Comparison of ENCODE assay signal across 17 mouse cellular contexts in genomic region chr2:57255836-57256235, GRCm38 (mm10). TPM values are rescaled to one million over a fixed set of nuclear protein-coding genes. Genes with fewer than 3 reads are reported as not detected.
DNase-seq lines count a peak whose midpoint lies in the region; ATAC-seq lines count a peak whose summit lies in the region.
"Had no signal": no experiment of that assay in that cellular context is flagged by ENCODE, and none has a peak within 500 bp of the region (broad histone marks: within the 10 kb centered on the region; RNA-seq: fewer than 3 reads in every experiment).

No protein-coding gene starts in this region.

- H3K9me3 ChIP-seq in heart, embryonic 16.5 days (replicated peaks; ENCODE audit: control insufficient read depth, low read length), result no peaks in the 10 kb centered on the region
- H3K9me3 ChIP-seq: embryonic facial prominence, embryonic 13.5 days; limb, embryonic 13.5 days; liver, embryonic 15.5 days had no signal

- no peaks in the 10 kb centered on the region for H3K27me3 ChIP-seq in heart, embryonic 16.5 days (ENCODE audit: control insufficient read depth, insufficient read depth, low read length)
- H3K27me3 ChIP-seq: embryonic facial prominence, embryonic 13.5 days; limb, embryonic 13.5 days; liver, embryonic 15.5 days had no signal

- WGBS in heart, embryonic 16.5 days, result 58% methylated on average over 3 of the region's 3 CpGs

- H3K4me2 ChIP-seq in heart, embryonic 16.5 days (ENCODE audit: low read depth, low read length), result peak overlapping the region; percentile 29
- H3K4me2 ChIP-seq: embryonic facial prominence, embryonic 13.5 days; limb, embryonic 13.5 days; liver, embryonic 15.5 days had no signal

- H3K27ac ChIP-seq in heart, embryonic 16.5 days (ENCODE audit: low read length), result peak overlapping the region; percentile 56; the same call in 1 of the 2 replicates
- H3K27ac ChIP-seq: embryonic facial prominence, embryonic 13.5 days; kidney, postnatal 0 days; layer of hippocampus, adult 2 months; limb, embryonic 13.5 days; liver, embryonic 15.5 days had no signal

- no peak overlapping the region for H3K9ac ChIP-seq in heart, embryonic 16.5 days (ENCODE audit: low read length)
- H3K9ac ChIP-seq: embryonic facial prominence, embryonic 13.5 days; limb, embryonic 13.5 days; liver, embryonic 15.5 days had no signal

- intact Hi-C loops in heart, postnatal 25 days (cut with DNase I), result no loop called here

- H3K4me1 ChIP-seq in heart, embryonic 16.5 days (ENCODE audit: control insufficient read depth, insufficient read depth, low read length), result peaks cover 20% of the 10 kb centered on the region
- H3K4me1 ChIP-seq: limb, embryonic 13.5 days; liver, embryonic 15.5 days had no signal

- ATAC-seq in cerebellum, adult (ENCODE audit: insufficient number of reproducible peaks, low FRiP score, low TSS enrichment), result peak; percentile 75
- no peak for ATAC-seq in heart, embryonic 16.5 days (replicated peaks; ENCODE audit: extremely low read depth, insufficient read depth, low FRiP score)
- 0 out of 2 replicates have a peak, but pooled peaks have one; percentile 2 for ATAC-seq in common myeloid progenitor, adult 5-6 weeks (replicated peaks; ENCODE audit: low read depth, poor library complexity, severe bottlenecking)
- ATAC-seq: activated CD4-positive, CD25-positive, alpha-beta regulatory T cell, adult 4 months had no signal

- no peak overlapping the region for H3K4me3 ChIP-seq in heart, embryonic 16.5 days (ENCODE audit: low read length)
- H3K4me3 ChIP-seq: embryonic facial prominence, embryonic 13.5 days; layer of hippocampus, adult 2 months; limb, embryonic 13.5 days; liver, embryonic 15.5 days; myocyte had no signal

- DNase-seq in cerebellum, postnatal 4 days (ENCODE audit: low spot score in 2 of 2), result no peak
- no peak for DNase-seq in heart, postnatal 25 days (ENCODE audit: low spot score)
- peak; percentile 46 for DNase-seq in cerebellum, adult 11 months
- DNase-seq in natural killer cell, adult 2 months (ENCODE audit: low spot score in 2 of 2), result no peak
- no peak for DNase-seq in frontal cortex, postnatal 10 days (ENCODE audit: low spot score in 2 of 2)
- DNase-seq: lung, postnatal 14 days; right cerebral cortex, postnatal 14 days had no signal

- H3K36me3 ChIP-seq in heart, embryonic 16.5 days (ENCODE audit: control insufficient read depth, insufficient read depth), result no peaks in the 10 kb centered on the region
- H3K36me3 ChIP-seq: embryonic facial prominence, embryonic 13.5 days; limb, embryonic 13.5 days; liver, embryonic 15.5 days had no signal

RNA-seq across cellular contexts. Expression of gene Gpd2, which starts 18.4 kb away (rescaled TPM):
- polyA plus RNA-seq in heart, embryonic 16.5 days (2015; fragmentation: Nextera tagmentation; extraction: Ambion mirVana), result 13.4 and 13.7 TPM in 2 replicates
- 10 to 100 TPM; 14.6 to 17.4 TPM for total RNA-seq in heart, postnatal 25 days (2021)
- total RNA-seq in common myeloid progenitor, adult 5-6 weeks (2017), result 24.2 and 29.2 TPM in 2 replicates
